Mouse (Mus musculus): Measurements from ENCODE around the gene Rnf41.

Gene Rnf41

DNA sequence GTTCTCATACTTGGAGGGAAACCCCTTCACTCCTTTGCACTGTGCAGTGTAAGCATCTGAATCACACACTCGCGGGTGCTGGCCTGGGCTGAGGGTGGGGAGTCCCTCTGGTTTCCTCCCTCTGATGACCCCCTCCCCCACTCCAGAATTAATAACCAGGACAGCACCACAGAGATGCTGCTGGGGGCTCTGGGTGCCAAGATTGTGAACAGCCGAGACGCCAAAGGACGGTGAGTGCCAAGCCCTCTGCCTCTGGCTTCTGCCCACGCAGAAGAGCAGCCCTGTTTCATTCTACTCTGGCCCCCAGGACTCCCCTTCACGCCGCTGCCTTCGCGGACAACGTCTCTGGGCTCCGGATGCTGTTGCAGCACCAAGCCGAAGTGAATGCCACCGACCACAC lies 22.5 kb upstream of the Rnf41 start:
- no peak for DNase-seq (ENCODE audit: low spot score)

GRCm38 (mm10) chr10:128389570-128389969 lies 21.9 kb upstream of the Rnf41 start:
- DNase-seq (ENCODE audit: low spot score): no peak

- DNase-seq (ENCODE audit: low spot score): no peak
Measured at GRCm38 (mm10) chr10:128390366-128390765, 21.1 kb upstream of the Rnf41 start.

DNA sequence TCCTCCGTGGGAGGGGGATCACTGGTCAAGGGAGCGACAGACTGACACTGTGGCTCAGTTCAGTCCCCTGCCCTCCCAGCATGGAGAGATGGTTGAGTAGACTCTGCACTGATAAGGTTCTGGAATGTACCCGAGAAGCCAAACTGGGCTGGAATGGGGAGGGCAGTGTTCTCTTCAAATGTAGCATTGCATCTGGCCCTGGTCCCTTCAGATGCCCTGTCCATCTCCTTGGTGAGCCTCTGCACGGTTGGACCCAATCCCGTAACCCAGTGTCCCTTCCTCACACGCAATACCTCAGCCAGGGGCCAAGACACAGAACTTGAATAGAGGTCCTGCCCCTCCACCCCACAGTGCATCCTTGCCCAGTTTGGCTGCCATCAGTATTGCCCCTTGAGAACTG lies 19.6 kb upstream of the Rnf41 start:
- DNase-seq (ENCODE audit: low spot score): no peak

- DNase-seq (ENCODE audit: low spot score): no peak
Measured at GRCm38 (mm10) chr10:128396017-128396673, 15.3 kb upstream of the Rnf41 start.

DNA sequence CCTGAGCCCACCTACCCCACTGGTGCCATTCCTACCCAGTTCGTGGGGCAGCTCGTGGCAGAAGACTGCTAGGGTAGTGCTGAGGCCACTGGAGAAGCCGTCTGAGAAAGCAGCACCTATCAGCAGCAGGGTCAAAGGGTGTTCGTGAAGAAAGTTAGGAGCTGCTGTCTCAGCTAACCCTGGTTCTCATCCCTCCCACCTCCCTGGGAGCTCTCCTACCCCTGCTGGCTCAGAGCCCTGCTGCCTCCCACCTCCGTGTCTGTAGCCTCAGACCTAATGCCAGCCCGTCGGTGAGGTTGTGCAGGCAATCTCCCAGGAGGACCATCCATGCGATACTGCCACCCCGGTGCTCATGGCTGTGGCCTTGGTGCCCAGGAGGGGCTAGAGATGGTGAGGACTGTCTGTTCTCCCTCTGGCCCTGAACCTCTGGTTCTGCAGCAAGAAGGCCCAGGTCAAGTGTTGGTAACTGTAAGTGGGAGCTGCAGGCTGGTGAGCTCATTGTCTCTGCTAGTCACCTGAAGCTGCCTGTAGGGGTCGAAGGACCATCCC lies 14.7 kb upstream of the Rnf41 start:
- DNase-seq (ENCODE audit: low spot score): no peak

DNA sequence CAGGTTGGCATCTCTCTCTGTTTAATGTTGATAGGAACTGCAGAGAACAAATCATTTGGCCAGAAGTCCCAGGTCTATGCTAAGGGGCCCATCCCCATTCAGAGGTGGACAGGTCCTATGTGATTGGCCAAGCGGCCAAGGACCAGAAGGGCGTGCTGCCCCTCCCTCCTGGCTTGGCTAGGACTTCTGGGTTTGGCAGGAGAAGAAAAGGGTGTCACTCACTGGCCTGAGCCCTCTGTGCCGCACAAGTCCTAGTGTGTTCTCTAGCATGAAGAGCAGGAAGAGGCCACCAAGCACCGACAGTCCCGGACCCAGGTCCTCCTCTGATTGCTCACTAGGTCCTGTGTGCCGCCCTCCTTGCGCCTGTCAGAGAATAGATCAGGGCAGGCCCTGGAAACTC lies 14.0 kb upstream of the Rnf41 start:
- no peak for DNase-seq (ENCODE audit: low spot score)

GRCm38 (mm10) chr10:128400338-128400737 lies 11.1 kb upstream of the Rnf41 start:
- no peak for DNase-seq (ENCODE audit: low spot score)

DNA sequence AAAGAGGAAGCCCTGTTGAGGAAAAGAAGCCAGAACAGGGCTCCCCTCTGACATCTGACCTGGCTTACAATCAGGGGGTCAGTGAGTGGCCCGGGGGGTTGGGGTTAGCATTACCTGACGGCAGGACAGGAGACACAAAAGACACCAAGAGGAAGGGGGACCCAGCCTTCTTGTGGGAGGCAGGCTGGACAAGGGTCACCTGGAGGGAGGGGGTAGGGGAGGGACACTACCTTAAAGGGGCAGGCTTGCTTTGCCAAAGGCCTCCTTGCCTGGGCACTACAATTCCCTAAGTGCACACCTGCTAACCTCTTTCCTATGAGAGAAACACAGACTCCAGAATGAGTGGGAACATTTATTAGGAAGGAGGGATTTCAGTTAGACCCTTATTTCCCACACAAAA lies 10.4 kb upstream of the Rnf41 start, which contains the start of gene Slc39a5:
Gene Slc39a5 (minus strand): TSS at position 174 of the 400 bp plus-strand sequence.
- no peak for DNase-seq (ENCODE audit: low spot score)

DNA sequence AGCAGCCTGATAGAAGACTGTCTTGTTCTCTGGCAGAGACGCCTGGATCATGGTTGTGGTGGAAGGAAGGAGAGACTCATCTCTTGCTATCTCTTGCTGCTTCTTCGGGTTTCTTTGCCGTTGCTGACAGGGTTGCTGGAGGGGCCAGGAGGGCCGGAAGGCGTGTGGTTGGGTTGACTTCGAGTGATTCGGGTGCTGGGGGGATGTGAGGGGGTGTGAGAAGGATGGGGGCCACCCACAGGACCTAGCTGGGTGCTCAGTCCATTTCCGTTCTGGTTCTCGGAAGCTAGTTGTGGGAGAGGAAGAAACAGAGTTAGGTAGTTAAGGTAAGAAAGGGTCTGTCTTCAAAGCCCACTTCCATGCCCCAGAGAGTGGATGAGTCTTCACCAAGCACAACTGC lies 9.8 kb upstream of the Rnf41 start:
- no peak for DNase-seq (ENCODE audit: low spot score)

DNA sequence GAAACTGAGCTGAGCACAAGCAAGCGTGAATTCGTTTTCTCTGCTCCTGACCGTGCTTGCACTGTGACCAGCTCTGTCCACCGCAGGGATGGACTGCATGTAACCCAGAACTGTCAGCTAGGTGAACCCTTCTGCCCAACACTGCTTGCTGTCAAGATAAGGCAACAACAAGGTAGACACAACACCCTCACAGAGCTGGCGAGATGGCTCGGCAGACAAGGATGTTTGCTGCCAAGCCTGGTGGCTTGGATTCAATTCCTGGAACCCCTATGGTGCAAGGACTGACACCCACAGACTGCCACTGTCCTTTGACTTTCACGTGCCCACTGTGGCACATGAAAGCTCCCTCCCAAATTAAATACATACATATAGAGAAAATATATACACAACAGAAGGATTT lies 7.5 kb upstream of the Rnf41 start:
- DNase-seq (ENCODE audit: low spot score): no peak

DNA sequence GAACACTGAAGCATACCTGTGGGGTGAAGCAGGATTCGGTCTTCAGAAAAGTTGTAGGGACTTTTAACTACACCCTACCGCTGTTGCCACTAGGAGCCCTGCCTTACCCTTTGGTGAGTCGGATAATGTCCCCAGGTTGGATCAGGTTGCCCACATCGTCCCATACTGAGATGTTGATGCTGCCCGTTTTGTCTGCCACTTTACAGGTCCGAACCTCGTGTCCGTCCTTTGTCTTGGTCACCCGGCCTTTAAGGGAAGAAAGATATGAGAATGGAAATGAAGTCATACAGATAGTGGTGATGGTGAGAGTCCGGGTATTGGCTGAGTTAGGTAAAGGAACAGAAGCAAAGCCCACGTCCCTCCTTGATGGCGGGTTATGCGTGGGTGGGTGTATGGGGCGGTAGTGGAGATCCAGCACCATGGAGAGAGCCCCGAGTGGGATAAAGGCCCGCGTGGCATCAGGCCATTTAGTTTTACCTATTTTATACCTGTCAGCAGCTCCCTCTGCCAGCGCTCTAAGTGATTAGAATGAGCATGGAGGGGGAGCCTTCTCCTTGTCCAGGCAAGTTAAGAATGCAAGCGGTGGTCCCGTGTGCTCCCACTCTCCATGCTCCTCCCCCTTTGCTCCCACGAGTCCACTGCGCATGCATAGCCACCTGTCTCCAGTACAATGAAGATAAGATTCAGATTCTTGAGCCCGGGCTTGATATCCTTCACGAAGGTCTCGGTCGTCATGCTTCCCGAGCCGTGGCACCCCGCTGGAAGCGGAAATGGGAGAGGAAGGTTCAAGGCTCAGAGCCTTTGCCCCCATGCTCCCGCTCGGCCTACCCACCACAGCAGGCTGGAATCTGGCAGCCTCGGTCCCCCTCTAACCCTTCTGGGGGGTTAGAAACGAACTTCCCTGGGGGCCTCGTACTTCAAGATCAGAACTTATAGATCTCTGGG lies 2.6 kb upstream of the Rnf41 start:
- peak; percentile 57 for DNase-seq (ENCODE audit: low spot score)

DNA sequence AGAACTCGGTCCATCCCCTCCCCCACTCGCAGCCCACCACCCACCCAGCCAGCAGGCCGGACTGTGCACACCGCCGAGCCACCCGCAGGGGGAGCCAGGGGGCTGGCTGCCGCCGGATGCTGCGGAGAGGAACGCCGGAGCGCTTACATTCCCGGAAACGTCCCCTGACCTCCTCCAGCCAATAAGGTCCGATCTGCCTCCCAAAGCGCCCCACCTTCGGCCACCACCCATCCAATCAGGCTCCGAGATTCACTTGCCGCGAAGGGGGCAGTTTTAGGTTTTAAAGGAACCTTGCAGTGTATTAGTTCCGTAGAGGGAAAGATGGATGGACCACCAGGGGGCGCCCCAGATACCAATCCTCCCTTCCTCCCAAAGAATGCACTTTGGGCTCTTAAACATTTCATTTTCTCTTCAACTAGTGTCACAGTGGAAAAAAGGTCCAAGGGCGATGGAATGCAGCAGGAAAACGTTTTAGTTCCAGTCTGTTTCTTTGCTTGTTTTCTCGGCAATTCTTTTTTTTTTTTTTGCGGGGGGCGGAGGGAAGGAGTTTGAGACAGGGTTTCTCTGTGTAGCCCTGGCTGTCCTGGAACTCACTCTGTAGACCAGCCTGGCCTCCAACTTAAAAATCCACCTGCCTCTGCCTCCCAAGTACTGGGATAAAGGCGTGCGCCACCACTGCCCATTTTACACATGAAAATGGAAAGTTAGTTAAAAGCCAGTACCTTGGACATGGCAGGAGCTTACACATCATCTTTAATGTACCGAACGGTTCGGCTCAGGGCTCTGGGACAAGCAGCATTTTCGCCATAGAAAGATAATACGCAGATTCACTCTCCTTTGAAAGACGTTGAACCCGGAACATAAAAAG lies 1.5 kb upstream of the Rnf41 start:
- peak; percentile 99 for DNase-seq (ENCODE audit: low spot score)

- no peak for DNase-seq (ENCODE audit: low spot score)
Measured at GRCm38 (mm10) chr10:128410560-128410845, 954 bp upstream of the Rnf41 start.

- no peak for DNase-seq (ENCODE audit: low spot score)
Measured at GRCm38 (mm10) chr10:128412055-128412381, 561 bp downstream of the Rnf41 start.

DNA sequence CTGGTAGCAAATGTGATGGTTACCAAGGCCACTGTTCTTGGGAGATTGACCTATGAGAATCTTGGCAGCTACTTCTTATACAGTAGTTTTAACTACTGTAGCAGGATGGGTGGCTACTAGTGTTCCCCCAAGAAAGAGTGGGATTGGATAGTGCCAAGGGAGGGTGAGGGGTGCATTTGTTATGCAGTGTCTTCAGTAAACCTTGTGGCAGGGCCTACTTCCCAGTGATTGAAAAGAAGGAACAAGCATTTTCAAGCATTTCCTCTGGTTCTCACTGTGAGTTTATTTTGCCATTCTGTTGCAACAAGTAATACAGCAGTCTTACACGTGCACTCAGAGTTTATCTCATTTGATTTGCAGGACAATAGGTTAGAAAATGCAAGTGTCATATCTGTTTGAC lies 1.1 kb downstream of the Rnf41 start:
- DNase-seq (ENCODE audit: low spot score): no peak

DNA sequence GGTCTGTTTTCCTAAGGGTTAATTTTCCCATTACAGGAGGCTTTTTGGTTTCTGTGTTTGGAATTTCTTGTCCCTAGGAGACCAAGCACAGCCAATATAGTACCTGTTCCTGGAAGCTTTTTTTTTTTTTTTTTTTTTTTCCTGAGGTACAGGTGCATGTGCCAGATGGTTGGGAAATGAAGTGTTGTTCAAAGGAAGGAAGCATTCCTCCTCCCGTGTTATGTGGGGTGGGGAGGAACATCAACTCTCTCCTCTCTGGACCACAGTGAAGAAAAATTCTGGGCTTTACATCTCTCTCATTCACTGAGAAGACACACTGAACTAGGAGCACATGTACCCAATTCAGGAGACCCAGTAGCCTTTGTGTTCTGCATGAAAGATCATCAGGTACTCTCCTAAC lies 1.6 kb downstream of the Rnf41 start:
- DNase-seq (ENCODE audit: low spot score): no peak

DNA sequence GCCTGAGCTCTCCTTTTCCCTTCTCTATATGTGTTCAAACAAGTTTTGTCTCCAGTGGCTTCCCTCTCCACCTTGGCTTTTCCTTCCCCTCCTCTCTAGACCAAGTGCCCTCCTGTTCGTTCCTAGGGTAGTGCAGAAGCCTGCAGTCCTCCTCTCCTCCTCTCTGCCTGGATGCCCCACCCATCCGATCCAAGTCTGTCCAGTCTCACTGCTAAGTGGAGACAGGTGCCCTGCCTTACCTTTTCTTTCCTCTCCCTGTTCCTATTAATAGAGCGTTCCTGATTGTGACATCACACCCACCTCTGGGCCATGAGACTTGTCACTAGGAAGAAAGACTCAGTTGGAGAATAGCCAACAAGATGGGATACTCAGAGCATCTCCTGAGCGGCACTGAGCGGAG lies 3.4 kb downstream of the Rnf41 start:
- DNase-seq (ENCODE audit: low spot score): no peak

DNA sequence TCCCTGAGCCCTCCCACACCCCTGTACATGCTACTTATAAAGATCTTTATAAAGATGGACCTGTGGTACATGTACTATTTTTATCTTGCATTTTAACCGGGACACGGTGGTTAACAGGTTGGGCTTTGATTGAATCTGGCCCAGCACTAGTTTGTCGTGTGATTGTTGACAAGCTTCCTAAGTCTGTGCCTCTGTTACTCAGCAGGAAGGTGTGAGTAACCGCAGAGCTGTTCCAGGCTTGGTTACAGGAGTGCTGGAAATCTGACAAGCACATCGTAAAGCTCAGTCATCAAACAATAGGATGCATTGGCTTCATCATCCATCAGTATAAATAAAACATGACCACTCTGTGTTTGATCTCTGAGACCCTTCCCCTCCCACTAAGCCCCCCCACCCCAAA lies 11.0 kb downstream of the Rnf41 start:
- no peak for DNase-seq (ENCODE audit: low spot score)

DNA sequence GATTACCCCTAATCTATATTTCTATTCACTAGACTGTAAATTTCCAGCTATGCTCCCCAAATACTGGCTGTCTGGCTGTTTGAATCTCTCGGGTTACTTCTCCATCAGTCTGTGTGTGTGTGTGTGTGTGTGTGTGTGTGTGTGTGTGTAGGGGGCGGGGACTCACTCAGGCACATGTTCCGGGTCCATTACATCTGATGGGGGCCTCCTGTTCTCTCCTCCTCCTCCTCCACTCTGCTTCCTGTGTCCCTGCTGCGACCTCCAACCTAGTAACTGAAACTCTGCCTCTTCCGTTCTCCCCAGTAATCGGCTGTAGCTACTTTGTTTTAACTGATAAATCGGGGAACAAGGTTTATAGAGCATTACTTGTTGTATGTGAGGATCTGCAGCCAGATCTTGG lies 13.1 kb downstream of the Rnf41 start:
- DNase-seq (ENCODE audit: low spot score): no peak

DNA sequence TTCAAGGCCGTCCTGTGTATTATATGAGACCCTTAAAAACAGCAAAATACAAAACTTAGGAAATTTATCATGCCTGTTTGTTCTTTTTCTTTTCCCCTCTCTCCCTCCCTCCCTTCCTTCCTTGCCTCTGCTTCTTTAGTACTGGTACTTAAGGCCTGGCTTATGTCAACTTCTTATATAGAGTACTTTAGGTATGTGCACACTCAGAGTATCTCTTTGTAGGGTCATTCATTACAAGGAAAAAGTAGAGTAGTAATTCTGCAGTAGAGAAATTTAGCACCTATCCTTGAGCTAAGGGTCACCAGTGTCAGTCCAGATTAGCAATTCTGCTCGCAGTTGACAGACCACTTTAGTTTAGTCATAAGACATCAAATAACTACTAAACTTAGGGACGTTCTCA lies 13.8 kb downstream of the Rnf41 start:
- no peak for DNase-seq (ENCODE audit: low spot score)

GRCm38 (mm10) chr10:128429052-128429451 lies 17.6 kb downstream of the Rnf41 start:
- DNase-seq (ENCODE audit: low spot score): no peak

GRCm38 (mm10) chr10:128429454-128429853 lies 18.0 kb downstream of the Rnf41 start:
- no peak for DNase-seq (ENCODE audit: low spot score)
